Mouse (Mus musculus) forebrain, embryonic 15.5 days (tissue): ENCODE data around the gene Wdr24. TPM values are rescaled to one million over a fixed set of nuclear protein-coding genes. Genes with fewer than 3 reads are reported as not detected.
A peak's percentile ranks its signal among the peaks of the same experiment; 100 is the strongest.

ENCODE experiments used
- ATAC-seq: fragments of 200-750 bp; cut with Nextera tagmentation; replicated peaks from 2 replicates; pipeline ENCODE4 v1.8.0; 2017; ENCODE audit warnings: mild to moderate bottlenecking, moderate TSS enrichment, moderate library complexity
- H3K27ac ChIP-seq: fragments of 300-500 bp; sonication (generic); replicated peaks from 2 replicates; pipeline ENCODE4 v1.5.1; 2015; ENCODE audit warnings: mild to moderate bottlenecking, inconsistent platforms
- H3K27me3 ChIP-seq: fragments of 300-500 bp; sonication (generic); 2 replicates; pipeline ENCODE4 v1.6.1; 2015; ENCODE audit warnings: inconsistent platforms
- H3K36me3 ChIP-seq: fragments of 300-500 bp; sonication (generic); 2 replicates; pipeline ENCODE4 v1.6.1; 2015; ENCODE audit warnings: mild to moderate bottlenecking, inconsistent platforms
- H3K4me1 ChIP-seq: fragments of 300-500 bp; sonication (generic); 2 replicates; pipeline ENCODE4 v1.6.1; 2015; ENCODE audit warnings: inconsistent platforms
- H3K4me2 ChIP-seq: fragments of 300-500 bp; sonication (generic); replicated peaks from 2 replicates; pipeline ENCODE4 v1.6.1; 2015; ENCODE audit warnings: mild to moderate bottlenecking, inconsistent platforms
- H3K4me3 ChIP-seq: fragments of 300-500 bp; sonication (generic); 2 replicates; pipeline ENCODE4 v1.5.1; 2015; ENCODE audit warnings: mild to moderate bottlenecking, inconsistent platforms
- H3K9ac ChIP-seq: fragments of 300-500 bp; sonication (generic); replicated peaks from 2 replicates; pipeline ENCODE4 v1.6.1; 2015; ENCODE audit warnings: mild to moderate bottlenecking, inconsistent platforms
- H3K9me3 ChIP-seq: fragments of 300-500 bp; sonication (generic); 2 replicates; pipeline ENCODE4 v1.6.1; 2016; ENCODE audit warnings: inconsistent platforms
- WGBS: fragments of 180-500 bp; shearing (Covaris S2); methylation state at CpG from one replicate; pipeline ENCODE4 v1.1.7; 2015; ENCODE audit warnings: mixed read lengths; 5-methylcytosine and 5-hydroxymethylcytosine counted together
- polyA plus RNA-seq: library from polyadenylated mRNA; unstranded; fragments of >200 nt; fragmentation: Nextera tagmentation; extraction: Ambion mirVana; gene quantifications from 2 replicates; pipeline ENCODE4 v1.2.1, GENCODE M21; 2015

Gene Wdr24
- 34.2 and 34.3 TPM in 2 replicates for polyA plus RNA-seq

DNA sequence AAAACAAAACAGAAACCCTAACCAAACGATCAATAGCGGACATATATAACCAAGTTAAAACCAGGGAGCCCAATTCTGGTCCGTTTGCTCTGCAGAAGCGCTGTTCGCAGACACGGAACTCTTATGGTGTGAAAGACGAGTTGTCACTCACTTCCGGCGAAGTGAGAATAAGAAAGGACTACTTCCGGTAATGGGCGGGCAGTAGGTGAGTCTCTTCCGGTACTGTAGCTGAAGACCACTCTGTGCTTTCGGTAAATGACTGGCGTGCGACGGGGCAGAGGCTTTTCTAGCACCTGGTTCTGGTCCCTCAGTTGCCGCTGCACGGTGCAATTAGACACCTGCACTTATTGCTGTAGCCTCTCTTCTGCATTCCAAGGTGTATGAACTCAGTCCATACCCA lies at the start of gene Wdr24:
Wdr24 (plus strand) TSS at position 176 of the 400 bp plus-strand sequence.
- Histone ChIP-seq H3K36me3 (peaks cover 23% of the 10 kb centered on the region), H3K9ac (peak within 1 kb of the TSS; percentile 68), H3K27ac (peak within 1 kb of the TSS; percentile 70), H3K4me1 (peaks cover 47% of the 10 kb centered on the region), H3K4me3 (peak within 1 kb of the TSS; percentile 68), H3K27me3 (peaks cover 15% of the 10 kb centered on the region), H3K4me2 (peak within 1 kb of the TSS; percentile 88), H3K9me3 (no peaks in the 10 kb centered on the region)
- WGBS, result 0% methylated on average over 18 of the region's 18 CpGs
- ATAC-seq, result peak; percentile 73

DNA sequence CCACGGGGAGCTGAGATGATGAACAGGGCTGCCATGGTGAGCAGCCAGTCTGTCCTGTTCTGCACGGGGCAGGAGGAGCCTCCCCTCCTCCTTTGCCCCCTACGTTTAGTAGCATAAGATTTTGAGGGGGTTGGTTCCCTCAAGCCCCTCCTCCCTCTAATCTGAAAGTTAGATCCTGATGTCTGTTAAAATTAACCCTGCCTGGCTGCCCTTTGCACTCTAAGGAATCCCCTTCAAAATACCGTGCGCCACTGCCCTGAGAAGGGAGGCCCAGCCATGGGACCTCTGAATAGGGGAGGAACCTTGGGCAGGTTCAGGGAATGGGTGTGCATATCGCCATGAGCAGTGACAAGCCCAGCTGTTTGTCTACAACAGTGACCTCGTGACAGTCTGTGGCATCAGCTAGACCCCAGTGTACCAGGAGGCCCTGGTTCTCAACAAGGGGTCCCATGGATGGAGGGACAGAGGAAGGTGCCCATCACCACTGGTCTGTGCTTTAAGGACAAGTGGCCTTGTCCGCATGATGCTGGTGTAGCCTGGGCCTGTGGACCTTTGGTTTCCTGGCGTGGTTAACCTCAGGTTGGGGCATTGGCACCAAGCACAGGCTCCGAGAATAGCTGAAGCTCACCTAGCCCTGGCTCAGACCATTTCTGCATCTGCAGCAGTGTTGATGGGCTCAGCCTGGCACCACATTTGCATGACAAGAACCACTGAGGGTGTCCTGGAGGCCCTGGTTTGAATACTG lies 47.9 kb upstream of the Wdr24 start:
- Histone ChIP-seq H3K9me3 (no peaks in the 10 kb centered on the region), H3K4me1 (peaks cover 14% of the 10 kb centered on the region), H3K4me2 (no peak overlapping the region), H3K27ac (no peak overlapping the region), H3K27me3 (no peaks in the 10 kb centered on the region), H3K9ac (no peak overlapping the region), H3K36me3 (peaks cover 13% of the 10 kb centered on the region), H3K4me3 (no peak overlapping the region)
- ATAC-seq, result no peak
- 78% methylated on average over 10 of the region's 10 CpGs for WGBS

DNA sequence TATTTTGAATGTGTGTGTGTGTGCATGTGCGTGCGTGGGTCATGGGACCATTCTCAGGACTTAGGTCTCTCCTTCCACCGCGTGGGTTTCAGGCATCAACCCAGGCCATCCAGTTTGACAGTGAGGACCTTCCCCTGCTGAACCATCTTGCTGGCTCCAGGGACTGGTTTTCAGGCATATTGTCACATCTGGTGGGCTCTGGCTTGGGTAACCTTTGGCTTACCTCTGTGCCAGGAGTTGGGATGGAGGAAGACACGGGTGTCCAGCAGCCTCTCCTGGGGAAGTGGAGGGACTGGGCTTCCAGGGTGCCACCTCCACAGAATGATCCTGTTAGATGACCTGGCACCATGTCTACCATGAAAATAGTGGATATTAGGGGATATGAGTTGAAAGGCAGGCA lies 45.5 kb upstream of the Wdr24 start:
- Histone ChIP-seq H3K27me3 (no peaks in the 10 kb centered on the region), H3K36me3 (peaks cover 37% of the 10 kb centered on the region), H3K27ac (no peak overlapping the region), H3K4me3 (no peak overlapping the region), H3K4me1 (peaks cover 14% of the 10 kb centered on the region), H3K9ac (no peak overlapping the region), H3K9me3 (no peaks in the 10 kb centered on the region), H3K4me2 (no peak overlapping the region)
- no peak for ATAC-seq
- WGBS, result 94% methylated on average over 5 of the region's 5 CpGs

DNA sequence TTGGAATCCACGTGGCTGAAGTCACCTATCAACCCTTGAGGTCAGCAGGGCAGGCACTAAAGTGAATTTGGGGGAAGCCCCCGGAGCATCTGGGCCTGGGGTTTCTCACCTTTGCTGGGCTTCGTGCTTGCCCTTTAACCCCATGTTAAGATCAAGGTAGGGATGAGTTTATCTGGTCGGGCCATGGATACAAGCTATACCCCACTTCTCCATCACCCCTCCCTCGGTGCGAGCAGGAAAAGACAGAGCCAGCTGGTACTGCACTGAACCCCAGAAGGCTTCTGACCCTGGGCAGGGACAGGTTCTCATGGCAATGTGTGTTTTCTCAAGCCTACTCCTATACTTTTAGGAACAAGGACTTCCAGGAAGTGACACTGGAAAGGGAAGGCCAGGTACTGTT lies 42.1 kb upstream of the Wdr24 start:
- H3K4me3 ChIP-seq, result no peak overlapping the region
- H3K9ac ChIP-seq, result no peak overlapping the region
- H3K27ac ChIP-seq, result no peak overlapping the region
- H3K36me3 ChIP-seq, result peaks cover 43% of the 10 kb centered on the region
- H3K9me3 ChIP-seq, result no peaks in the 10 kb centered on the region
- 86% methylated on average over 6 of the region's 6 CpGs for WGBS
- no peaks in the 10 kb centered on the region for H3K27me3 ChIP-seq
- no peak for ATAC-seq
- peaks cover 21% of the 10 kb centered on the region for H3K4me1 ChIP-seq
- no peak overlapping the region for H3K4me2 ChIP-seq

DNA sequence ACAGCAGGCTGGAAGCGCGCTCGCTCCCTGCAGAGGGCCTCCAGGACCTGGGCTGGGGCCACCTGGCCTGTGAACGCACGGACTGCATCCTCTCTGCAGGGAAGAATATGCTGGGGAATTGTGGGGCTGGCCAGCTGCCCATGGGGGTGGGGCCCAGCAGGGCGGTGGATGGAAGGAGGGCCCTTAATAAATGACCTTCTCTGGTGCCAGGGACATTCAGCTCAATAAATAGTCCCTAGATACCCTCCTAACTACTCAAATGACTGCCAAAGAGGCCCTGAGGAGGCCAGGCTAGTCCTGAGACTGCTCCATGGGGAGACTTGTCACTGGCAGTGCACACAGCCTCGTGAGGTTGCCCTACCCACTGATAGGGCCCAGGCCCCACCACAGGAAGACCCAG lies 40.3 kb upstream of the Wdr24 start:
- ATAC-seq, result no peak
- no peak overlapping the region for H3K27ac ChIP-seq
- H3K9ac ChIP-seq, result no peak overlapping the region
- H3K4me2 ChIP-seq, result no peak overlapping the region
- peaks cover 21% of the 10 kb centered on the region for H3K4me1 ChIP-seq
- H3K4me3 ChIP-seq, result no peak overlapping the region
- no peaks in the 10 kb centered on the region for H3K9me3 ChIP-seq
- no peaks in the 10 kb centered on the region for H3K27me3 ChIP-seq
- peaks cover 39% of the 10 kb centered on the region for H3K36me3 ChIP-seq
- WGBS, result 74% methylated on average over 7 of the region's 7 CpGs

DNA sequence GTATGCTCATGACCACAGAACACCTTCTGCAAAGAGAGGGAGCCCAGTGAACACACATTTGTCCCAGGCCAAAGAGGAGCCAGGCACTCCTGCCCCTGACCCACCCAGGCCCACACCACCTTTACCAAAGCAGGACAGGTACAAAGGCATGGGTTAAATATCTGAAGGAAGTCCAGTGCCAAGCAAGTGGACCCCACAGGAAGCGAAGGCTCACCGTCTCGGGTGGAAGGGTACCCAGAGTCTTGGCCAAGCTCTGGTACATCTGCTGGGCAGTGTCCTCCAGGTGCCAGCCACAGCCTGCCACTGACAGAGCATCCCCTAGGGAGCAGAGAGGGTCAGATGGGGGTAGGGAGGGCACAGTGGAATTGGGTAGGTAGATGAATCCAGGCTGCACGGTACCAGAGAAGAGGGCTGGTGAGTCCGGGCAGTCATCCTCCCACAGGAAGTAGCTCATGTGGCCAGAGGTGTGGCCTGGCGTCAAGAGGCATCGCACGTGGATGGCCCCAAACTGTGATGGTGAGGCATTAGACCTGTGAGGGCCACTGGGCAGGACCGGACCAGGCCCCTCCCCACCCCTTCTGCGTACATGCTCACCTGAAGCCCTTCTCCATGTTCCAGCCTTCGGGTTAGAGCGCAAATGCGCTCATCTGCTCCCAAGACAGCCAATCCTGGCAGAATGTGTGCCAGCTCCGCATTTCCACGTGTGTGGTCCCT lies 39.4 kb upstream of the Wdr24 start:
- Histone ChIP-seq H3K36me3 (peaks cover 39% of the 10 kb centered on the region), H3K4me1 (peaks cover 21% of the 10 kb centered on the region), H3K4me3 (peak overlapping the region; percentile 68), H3K9ac (peak overlapping the region; percentile 71), H3K27ac (no peak overlapping the region), H3K9me3 (no peaks in the 10 kb centered on the region), H3K4me2 (peak overlapping the region; percentile 63), H3K27me3 (no peaks in the 10 kb centered on the region)
- no peak for ATAC-seq
- 80% methylated on average over 15 of the region's 15 CpGs for WGBS

DNA sequence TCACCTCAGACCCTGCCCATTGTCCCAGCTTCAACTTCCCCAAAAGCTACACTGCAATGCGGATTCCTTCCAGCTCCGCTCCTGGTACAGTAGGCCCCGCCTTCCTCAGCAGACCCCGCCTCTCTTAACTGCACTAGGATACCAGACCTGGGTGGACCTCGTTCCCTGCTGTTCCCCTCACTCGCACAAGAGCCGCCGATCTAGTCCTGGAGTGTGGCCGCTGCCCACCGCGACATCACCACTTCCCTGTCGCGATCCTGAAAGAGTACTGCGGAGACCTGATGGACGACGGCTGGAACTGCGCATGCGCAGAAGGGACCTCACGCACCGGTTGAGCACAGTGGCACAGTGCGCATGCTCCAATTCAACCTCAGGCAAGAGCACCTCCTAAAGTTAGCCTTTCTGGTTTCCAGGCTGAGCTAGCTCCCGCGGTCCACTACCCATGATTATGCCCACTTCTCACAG lies 38.1 kb upstream of the Wdr24 start, which contains the start of gene Haghl:
Haghl (minus strand) TSS at position 393 of the 465 bp plus-strand sequence.
- H3K36me3 ChIP-seq, result peaks cover 38% of the 10 kb centered on the region
- peak within 1 kb of the TSS; percentile 63 for H3K4me2 ChIP-seq
- H3K27me3 ChIP-seq, result no peaks in the 10 kb centered on the region
- H3K4me1 ChIP-seq, result peaks cover 21% of the 10 kb centered on the region
- H3K9ac ChIP-seq, result peak within 1 kb of the TSS; percentile 71
- peak within 1 kb of the TSS; percentile 88 for H3K27ac ChIP-seq
- H3K4me3 ChIP-seq, result peak within 1 kb of the TSS; percentile 68
- H3K9me3 ChIP-seq, result no peaks in the 10 kb centered on the region
- under 1% methylated on average over 23 of the region's 23 CpGs for WGBS
- peak; percentile 82 for ATAC-seq

DNA sequence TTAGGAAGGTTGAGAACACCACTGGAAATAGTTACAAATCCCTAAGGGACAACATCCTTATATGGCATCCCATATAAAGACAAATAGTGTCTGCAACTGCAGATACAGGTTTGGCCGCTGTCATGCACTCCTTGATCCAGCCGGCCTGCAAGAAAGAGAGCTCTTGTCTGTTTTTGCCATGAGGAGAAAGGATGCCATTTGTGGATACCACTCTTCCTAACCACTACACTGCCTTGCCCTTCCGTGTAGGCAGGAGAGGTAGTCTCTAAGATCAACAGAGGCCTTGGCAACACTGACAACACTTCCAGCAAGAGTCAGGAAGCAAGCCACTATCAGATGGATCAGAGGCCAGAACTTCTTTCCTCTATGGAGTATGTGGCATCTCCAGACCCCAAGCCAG lies 37.1 kb upstream of the Wdr24 start, which contains the start of gene Ccdc78:
Ccdc78 (plus strand) TSS at position 301 of the 400 bp plus-strand sequence.
- H3K4me3 ChIP-seq, result peak within 1 kb of the TSS; percentile 68
- peaks cover 28% of the 10 kb centered on the region for H3K36me3 ChIP-seq
- peak within 1 kb of the TSS; percentile 71 for H3K9ac ChIP-seq
- H3K9me3 ChIP-seq, result no peaks in the 10 kb centered on the region
- WGBS, result 86% methylated on average over 3 of the region's 3 CpGs
- ATAC-seq, result no peak
- H3K27ac ChIP-seq, result peak within 1 kb of the TSS; percentile 88
- H3K27me3 ChIP-seq, result no peaks in the 10 kb centered on the region
- H3K4me2 ChIP-seq, result peak within 1 kb of the TSS; percentile 63
- H3K4me1 ChIP-seq, result peaks cover 29% of the 10 kb centered on the region

DNA sequence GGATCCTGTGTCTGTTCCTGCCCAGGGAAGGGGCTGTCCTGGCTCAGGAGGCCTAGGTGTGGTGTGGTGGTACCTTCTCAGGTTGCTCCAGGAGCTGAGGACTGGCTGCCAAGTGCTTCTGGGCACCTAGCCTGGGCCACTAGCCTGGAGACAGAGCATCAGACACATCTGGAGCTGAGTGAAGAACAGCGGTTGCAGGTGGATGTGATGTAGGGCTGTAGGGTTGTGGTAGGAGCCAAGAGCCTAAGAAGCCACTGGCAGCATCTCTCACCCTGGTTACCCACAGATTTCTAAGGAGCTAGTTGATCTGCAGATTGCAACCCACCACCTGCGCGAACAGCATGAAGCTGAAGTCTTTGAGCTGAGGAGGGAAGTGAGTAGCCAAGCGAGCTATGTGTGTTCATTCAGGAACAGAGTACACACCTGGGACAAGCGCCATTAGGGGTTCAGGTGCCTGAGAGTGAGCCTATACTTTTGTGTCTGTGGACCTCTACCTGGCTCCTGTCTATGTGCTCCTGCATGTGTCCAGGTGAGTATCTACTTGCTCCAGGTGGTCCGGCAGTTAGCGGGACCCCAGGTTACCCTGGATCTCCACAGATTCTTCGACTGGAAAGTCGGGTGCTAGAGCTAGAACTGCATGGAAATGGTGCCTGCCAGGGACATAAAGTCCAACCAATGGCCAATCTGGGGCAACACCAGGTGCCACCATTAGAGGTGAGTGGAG lies 36.5 kb upstream of the Wdr24 start:
- 90% methylated on average over 9 of the region's 9 CpGs for WGBS
- H3K9me3 ChIP-seq, result no peaks in the 10 kb centered on the region
- no peak overlapping the region for H3K4me2 ChIP-seq
- no peak for ATAC-seq
- H3K4me3 ChIP-seq, result no peak overlapping the region
- H3K27me3 ChIP-seq, result no peaks in the 10 kb centered on the region
- H3K4me1 ChIP-seq, result peaks cover 34% of the 10 kb centered on the region
- no peak overlapping the region for H3K27ac ChIP-seq
- no peak overlapping the region for H3K9ac ChIP-seq
- H3K36me3 ChIP-seq, result peaks cover 22% of the 10 kb centered on the region

DNA sequence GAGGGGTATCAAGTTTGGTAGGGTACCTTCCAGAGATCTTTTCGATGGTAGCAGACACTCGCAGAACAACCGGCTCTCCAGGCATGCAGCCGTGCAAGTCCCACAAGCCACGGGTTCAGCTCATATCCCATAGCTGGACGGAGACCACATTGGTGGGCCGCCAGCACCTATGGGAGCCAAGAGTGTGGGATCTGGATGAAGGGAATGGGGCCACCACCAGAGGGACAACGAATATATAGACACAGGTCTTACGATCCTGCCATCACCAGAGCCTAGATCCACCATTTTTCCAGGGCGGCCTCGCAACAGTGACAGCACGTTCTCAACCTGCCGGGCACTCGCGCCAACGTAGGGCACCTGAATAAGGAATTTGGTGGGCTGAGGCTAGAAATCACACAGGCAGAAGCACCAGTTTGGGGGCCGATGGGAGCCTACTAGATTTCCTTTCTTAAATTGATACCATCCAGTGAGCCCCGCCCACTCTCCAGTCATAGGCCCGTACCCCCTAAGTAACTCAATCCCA lies 32.0 kb upstream of the Wdr24 start:
- no peaks in the 10 kb centered on the region for H3K9me3 ChIP-seq
- no peak; the same call in 1 of the 2 replicates for ATAC-seq
- H3K27ac ChIP-seq, result peak overlapping the region; percentile 95
- peak overlapping the region; percentile 93 for H3K4me2 ChIP-seq
- H3K36me3 ChIP-seq, result 0 out of 2 replicates have a peak, but pooled peaks cover 7% of the 10 kb centered on the region
- peaks cover 53% of the 10 kb centered on the region for H3K4me1 ChIP-seq
- H3K4me3 ChIP-seq, result peak overlapping the region; percentile 92
- H3K9ac ChIP-seq, result peak overlapping the region; percentile 83
- H3K27me3 ChIP-seq, result no peaks in the 10 kb centered on the region
- 23% methylated on average over 19 of the region's 19 CpGs for WGBS

DNA sequence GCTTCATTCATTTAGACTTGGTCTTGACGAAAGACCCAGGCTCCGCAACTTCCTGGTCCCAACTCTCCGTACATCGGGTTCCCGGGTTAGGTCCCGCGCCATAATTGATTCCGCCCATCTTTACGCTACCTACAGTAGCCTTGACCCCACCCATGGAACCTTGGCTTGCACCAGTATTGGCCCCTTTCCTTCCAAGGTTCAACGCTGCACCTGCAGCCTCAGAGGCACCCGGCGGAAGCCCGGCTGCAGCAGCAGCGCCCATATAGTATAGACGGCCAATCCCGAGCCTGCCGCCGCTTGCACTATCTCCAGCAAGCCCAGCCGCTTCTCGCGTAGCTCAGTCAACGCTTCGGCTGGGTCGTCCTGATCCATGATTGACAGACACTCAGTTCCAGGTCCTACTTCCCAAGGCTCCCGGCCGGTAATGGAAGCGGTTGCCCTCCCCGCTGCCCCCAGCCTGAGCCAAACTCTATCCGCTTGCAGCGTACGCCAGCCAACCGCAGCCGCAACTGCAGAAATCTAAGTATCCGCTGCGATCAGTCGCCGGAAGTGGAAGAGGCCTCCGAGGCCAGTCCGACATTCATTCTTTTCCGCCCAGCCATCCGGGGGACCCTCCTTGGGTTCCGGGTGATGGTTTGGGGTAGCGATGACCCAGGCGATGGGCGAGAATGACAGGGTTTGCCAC lies 31.4 kb upstream of the Wdr24 start:
- Histone ChIP-seq H3K36me3 (0 out of 2 replicates have a peak, but pooled peaks cover 7% of the 10 kb centered on the region), H3K27ac (peak overlapping the region; percentile 95), H3K9me3 (no peaks in the 10 kb centered on the region), H3K27me3 (0 out of 2 replicates have a peak, but pooled peaks cover 4% of the 10 kb centered on the region), H3K4me3 (peak overlapping the region; percentile 92), H3K9ac (peak overlapping the region; percentile 83), H3K4me2 (peak overlapping the region; percentile 93), H3K4me1 (peaks cover 59% of the 10 kb centered on the region)
- under 1% methylated on average over 45 of the region's 45 CpGs for WGBS
- peak; percentile 72 for ATAC-seq
